Mouse (Mus musculus) 3T3-L1 (cell line): ENCODE results near the gene Hoxb4.

Experiments
- DNase-seq: peaks from one replicate; pipeline ENCODE4 v3.0.0-alpha.2; 2015; ENCODE audit warnings: low read depth, low spot score

The Hoxb4 gene

GRCm38 (mm10) chr11:96349491-96350340 lies 31.6 kb downstream of the Hoxb4 start:
- DNase-seq, result peak; percentile 41

- DNase-seq, result peak; percentile 19
These were observed 32.2 kb downstream of the Hoxb4 start, which contains the start of gene Hoxb2 for GRCm38 (mm10) chr11:96350341-96350624. Gene Hoxb2 (plus strand): TSS chr11:96350525.

GRCm38 (mm10) chr11:96350791-96351190 lies 32.7 kb downstream of the Hoxb4 start:
- peak; percentile 27 for DNase-seq

- DNase-seq, result peak; percentile 80
These were observed 33.2 kb downstream of the Hoxb4 start for GRCm38 (mm10) chr11:96351312-96351711.

GRCm38 (mm10) chr11:96351831-96352230 lies 33.8 kb downstream of the Hoxb4 start:
- peak; percentile 77 for DNase-seq

- DNase-seq, result no peak
These were observed 34.8 kb downstream of the Hoxb4 start for GRCm38 (mm10) chr11:96352691-96353521.

- peak; percentile 61 for DNase-seq
These were observed 35.4 kb downstream of the Hoxb4 start for GRCm38 (mm10) chr11:96353522-96353841.

GRCm38 (mm10) chr11:96353939-96354338 lies 35.9 kb downstream of the Hoxb4 start:
- DNase-seq, result peak; percentile 44

GRCm38 (mm10) chr11:96354376-96354775 lies 36.3 kb downstream of the Hoxb4 start:
- DNase-seq, result peak; percentile 60

GRCm38 (mm10) chr11:96354801-96355311 lies 36.8 kb downstream of the Hoxb4 start:
- DNase-seq, result no peak

GRCm38 (mm10) chr11:96363807-96364206 lies 45.7 kb downstream of the Hoxb4 start:
- no peak for DNase-seq

GRCm38 (mm10) chr11:96365441-96366091 lies 47.5 kb downstream of the Hoxb4 start, which contains the start of gene Hoxb1:
Gene Hoxb1 (plus strand): TSS chr11:96365752.
- DNase-seq, result no peak

GRCm38 (mm10) chr11:96366092-96367041 lies 48.3 kb downstream of the Hoxb4 start:
- no peak for DNase-seq

- DNase-seq, result no peak
These were observed 49.1 kb downstream of the Hoxb4 start for GRCm38 (mm10) chr11:96367141-96367540.

- DNase-seq, result no peak
These were observed 50.6 kb downstream of the Hoxb4 start for GRCm38 (mm10) chr11:96368686-96369085.

- no peak for DNase-seq
These were observed 51.1 kb downstream of the Hoxb4 start for GRCm38 (mm10) chr11:96369140-96369539.
